Mouse (Mus musculus): ENCODE data around the gene Tnfrsf1a.

Tnfrsf1a gene

DNA sequence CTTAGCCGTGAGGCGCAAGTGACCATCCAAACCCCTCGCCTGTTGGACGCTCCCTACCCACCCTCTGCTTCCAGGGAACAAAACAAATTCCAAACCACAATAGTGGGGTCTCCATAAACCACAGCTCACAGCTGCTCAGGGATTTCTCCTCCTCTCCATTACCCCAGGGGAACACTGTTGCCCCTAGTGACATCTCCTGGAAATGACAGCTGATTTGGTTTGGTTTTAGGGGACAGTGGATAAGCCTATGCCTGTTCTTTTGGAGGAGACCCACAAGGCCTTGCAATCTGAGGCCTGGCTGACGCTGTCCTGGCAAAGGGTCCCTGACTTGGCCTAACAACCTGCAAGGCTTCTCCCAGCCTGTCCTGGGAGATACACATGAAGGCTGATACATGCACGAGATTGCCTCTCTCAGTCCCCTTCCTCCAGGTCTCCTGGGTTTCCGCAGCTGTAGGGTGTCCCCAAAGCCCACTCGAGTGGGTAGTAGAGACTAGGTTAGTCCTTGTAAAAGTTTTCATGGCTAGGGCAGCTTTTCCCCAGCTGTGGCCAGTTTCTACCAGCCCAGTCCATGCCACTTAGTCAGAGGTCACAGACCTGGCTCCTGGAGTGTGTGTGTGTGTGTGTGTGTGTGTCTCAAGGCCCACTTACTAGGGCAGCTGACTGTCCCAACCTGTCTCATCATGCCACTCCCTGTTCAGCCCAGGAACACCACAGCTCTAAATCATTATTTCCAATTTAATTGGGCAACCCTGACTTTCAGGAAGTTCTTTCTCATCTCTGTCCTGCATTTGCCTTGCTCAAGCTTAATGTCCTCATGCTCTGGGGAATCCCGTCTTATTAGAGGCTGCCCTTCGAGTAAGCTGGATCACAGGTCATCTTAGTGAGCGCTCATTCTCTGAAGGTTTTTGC, 36.2 kb downstream of the Tnfrsf1a start:
- DNase-seq (ENCODE audit: low spot score), result no peak

DNA sequence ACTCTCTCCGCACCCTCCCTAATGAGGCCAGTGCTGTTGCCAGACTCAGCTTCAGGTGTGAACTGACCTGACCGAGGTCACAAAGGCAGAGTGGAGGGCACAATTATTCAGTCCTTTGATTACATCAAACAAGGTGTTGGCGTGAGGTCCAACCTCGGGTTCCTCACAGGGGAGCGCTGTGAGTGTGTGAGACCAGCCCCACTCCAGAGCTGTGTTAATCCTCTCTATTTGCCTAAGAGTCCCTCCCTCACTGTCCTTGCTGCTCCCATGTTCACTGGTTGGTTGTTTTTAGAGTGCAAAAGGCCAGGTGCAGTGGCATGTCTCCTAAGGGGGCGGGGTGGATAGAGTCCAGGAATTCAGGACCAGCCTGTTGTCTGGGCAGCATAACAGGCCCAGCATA, 36.9 kb downstream of the Tnfrsf1a start:
- DNase-seq (ENCODE audit: low spot score), result no peak

DNA sequence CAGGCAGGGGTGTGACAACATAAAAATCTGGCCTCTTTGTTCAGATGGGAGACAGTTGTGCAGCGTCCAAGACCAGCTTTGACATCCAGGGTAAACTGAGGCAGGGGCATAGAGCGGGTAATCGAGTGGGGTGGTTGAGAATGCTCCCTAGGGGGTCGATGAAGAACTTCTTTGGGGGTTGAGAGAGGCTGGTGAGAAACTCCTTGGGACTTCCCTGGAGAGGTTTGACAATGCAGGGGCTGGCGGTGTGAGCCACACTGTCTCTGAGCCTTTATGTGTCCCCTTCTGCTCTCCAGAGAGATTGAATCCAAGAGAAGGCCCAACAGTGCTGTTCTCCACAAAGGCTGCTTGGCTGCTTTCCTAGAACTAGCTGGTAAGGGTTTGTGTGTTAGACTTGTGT, 40.7 kb downstream of the Tnfrsf1a start:
- no peak for DNase-seq (ENCODE audit: low spot score)

DNA sequence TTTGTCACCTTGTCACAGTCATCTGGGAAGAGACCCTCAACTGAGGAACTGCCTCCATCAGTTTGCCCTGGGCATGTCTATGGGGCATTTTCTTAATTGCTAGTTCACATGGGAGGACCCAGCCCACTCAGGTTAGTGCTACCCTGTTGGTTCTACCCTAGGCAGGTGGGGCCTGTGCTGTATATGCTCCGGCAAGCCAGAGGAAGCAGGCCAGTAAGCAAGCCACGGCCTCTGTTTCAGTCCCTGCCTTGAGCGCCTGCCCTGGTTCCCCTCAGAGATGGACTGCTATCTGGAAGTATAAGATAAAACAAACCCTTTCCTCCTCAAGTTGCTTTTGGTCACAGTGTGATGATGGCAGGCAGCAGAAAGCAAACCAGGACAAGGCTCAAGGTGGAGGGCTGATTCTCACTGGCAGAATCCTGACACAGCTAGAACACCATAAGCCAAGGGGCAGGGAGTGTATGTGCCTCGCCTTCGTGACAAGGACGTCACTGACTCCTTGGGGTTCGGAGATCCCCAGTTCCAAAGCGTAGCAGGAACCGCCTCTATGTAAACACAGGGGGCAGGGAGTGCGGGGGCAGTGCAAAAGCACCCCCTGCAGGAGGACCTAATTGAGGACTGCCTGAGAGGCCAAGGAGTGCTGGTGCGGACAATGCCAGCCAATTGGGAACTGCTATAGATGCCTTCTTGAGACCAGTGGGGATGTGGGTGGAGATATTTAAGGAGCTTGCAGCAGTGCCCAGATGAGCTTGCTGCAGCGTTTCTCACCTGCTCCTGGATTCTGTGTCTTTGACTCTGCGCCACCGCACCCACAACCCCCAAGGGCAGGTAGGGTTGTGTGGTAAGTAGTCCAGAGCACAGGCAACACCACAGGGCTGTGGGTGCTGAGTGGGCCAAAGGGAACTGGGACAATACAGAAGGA, 56.6 kb downstream of the Tnfrsf1a start:
- no peak for DNase-seq (ENCODE audit: low spot score)

DNA sequence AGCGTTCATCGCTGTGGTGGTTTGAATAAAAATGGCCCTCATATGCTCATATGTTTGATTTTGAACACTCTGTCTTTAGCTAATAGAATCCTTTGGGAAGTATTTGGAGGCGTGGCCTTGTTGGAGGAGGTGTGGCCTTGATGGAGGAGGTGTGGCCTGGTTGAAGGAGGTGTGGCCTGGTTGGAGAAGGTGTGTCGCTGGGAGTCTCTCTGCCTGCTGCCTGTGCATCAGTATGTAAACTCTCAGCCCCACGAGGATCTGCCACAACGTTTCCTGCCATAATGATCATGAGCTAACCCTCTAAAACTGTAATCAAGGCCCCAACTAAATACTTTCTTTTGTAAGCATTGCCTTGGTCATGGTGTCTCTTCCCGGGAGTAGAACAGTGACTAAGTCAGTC, 58.1 kb downstream of the Tnfrsf1a start:
- DNase-seq (ENCODE audit: low spot score), result no peak

DNA sequence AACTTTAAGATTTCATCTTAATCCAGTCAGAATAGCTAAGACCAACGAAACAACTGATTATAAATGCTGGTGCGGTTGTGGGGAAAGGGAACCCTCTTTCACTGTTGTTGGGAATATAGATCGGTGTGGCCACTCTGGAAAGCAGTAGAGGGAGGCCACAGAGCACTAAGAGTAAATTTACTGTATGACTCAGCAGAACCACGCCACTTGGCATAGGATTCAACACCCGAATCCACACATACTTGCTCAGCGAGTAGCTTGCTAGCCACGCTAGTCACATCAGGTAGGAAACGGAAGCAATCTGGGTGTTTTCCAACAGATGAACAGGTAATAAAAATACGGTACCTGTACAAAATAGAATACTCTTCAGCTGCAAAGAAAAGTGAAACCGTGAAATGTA, 58.5 kb downstream of the Tnfrsf1a start:
- no peak for DNase-seq (ENCODE audit: low spot score)

DNA sequence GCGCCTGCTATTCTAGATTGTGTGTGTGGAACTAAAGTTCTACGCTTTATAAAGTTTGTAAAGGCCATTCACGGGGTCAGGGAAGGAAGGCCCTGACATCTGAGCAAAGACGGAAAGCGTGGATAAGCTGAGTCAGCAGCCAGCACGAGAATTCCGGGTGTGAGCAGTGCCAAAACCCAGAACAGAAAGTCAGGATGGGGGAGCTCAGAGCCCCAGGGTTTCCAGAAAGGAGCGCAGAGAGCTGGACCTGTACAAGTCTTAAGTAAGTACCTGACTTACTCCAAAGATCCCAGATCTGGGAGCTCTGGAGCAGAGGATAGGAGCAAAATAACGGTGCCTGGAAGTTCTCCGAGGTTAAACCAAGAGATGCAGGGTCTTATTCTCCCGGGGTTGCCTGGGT, 61.4 kb downstream of the Tnfrsf1a start:
- no peak for DNase-seq (ENCODE audit: low spot score)

DNA sequence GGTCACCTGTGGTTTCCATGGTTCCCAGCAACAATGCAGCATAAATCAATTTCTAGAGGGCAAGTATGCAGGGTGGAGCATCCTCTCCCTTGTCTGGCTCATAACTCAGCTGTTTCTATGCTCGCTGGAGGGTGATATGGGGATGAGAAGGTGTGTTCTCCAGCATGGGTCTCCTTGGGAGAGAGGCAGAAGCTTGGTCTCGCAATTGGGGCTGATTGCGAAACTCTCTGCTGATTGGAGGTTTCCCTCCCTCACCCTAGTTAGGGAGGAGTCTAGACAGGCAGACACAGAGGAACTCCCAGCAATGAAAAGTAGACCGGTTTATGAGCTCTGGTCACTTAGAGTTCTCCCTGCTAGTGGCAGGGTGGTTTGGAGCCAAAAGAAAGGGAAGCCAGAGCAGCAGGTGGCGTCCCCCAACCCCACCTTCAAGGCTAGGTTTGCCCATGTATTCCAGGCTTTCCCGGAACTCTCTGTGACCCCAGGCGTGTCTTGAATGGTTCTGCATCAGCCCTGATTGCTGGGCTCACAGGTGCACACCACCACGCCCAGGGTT, 61.9 kb downstream of the Tnfrsf1a start:
- no peak for DNase-seq (ENCODE audit: low spot score)

DNA sequence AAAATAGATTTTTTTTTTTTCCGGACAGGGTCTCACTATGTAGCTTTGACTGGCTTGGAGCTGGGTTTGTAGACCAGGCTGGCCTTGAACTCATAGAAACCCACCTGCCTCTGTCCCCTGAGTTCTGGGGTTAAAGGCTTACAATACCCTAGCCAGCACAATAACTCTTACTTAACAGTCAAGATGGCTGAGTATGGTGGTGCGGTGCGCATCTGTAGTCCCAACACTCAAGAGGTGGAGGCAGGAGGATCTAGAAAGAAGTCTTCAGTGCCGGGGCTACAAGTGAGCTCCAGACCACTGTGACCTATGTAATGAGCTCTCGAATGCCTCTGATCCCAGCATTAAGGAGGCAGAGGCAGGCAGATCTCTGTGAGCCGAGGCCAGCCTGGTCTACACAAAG, 62.5 kb downstream of the Tnfrsf1a start:
- no peak for DNase-seq (ENCODE audit: low spot score)
